Mouse (Mus musculus): ENCODE measurements at regions not wholly inside any gene's neighbourhood (a gene's known extent, or its start where the extent isn't known, plus 50 kb on each side); places are given as distances from the start of the nearest gene placed in this dataset.

DNA sequence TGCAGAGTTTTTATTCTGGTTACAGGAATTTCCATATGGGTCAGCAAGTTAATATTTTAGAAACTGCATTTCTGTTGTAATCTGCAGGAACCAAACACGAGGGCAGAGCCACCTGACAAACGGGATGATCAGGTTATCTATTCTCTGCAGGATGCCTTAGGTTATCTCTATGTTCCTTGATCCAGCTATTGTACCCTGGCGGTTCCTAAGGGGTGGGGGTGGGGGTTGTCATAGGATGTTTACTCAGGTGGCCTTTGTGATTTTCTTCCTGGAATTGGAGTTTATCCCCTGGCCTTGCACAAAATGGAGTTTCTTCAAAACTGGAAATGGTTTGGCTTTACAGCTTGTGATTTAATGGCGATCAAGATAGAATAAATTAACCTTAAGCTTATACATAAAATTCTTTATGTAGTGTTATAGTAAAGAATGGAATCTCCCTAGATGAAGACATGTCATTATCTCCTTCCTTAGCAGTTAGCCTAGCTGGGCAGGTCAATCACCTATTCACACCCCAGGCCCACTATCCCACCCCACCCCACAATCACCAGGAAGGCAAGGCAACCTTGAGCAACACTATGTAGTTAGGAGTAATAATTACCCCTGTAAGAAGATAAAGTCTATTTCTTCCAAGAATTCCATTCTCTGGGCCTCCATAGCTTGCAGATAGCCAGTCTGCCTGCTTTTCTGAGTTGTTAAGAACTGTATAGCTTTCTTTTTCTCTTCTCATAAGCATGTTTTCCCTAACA, 192.3 kb upstream of the B430218F22Rik start:
- WGBS = 82% methylated on average over 4 of the region's 4 CpGs
- no peak for TF ChIP-seq POLR2A (IDR thresholded peaks at IDR 0.05; ENCODE audit: control insufficient read depth, extremely low read depth, insufficient read depth, low read length, poor library complexity)
- H3K4me3 ChIP-seq (ENCODE audit: control insufficient read depth, insufficient read depth, low read length) = no peak overlapping the region
- H3K27ac ChIP-seq (ENCODE audit: control insufficient read depth, insufficient read depth, low read length) = no peak overlapping the region
- no peaks in the 10 kb centered on the region for H3K27me3 ChIP-seq (ENCODE audit: control insufficient read depth, insufficient read depth, low read length)
- no peaks in the 10 kb centered on the region for H3K36me3 ChIP-seq (ENCODE audit: control insufficient read depth, insufficient read depth, low read length)
- no peak for DNase-seq
- no peaks in the 10 kb centered on the region for H3K4me1 ChIP-seq (replicated peaks; ENCODE audit: control insufficient read depth, insufficient read depth, low read length)

DNA sequence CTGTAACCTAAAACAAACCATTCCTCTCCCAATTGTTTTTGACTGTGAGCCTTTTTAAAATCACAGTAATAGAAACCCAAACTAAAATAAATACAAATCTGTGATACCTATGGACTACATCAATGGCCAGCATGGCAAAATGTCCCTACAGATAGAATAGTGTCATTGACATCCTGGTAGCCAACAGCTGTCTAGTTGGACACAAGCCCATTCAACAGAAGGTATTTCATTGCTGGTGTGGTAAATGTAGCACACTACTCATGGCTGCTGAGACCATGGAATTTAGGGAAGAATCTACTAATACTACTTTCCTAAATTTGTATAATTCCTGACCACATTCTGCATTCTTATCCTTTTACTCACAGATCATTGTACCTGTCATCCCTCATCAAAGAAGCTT, 178.3 kb upstream of the B430218F22Rik start:
- no peak overlapping the region for H3K27ac ChIP-seq (ENCODE audit: control insufficient read depth, insufficient read depth, low read length)
- H3K36me3 ChIP-seq (ENCODE audit: control insufficient read depth, insufficient read depth, low read length) = no peaks in the 10 kb centered on the region
- H3K4me3 ChIP-seq (ENCODE audit: control insufficient read depth, insufficient read depth, low read length) = no peak overlapping the region
- no peaks in the 10 kb centered on the region for H3K4me1 ChIP-seq (replicated peaks; ENCODE audit: control insufficient read depth, insufficient read depth, low read length)
- no peaks in the 10 kb centered on the region for H3K27me3 ChIP-seq (ENCODE audit: control insufficient read depth, insufficient read depth, low read length)
- no peak for TF ChIP-seq CTCF (IDR thresholded peaks at IDR 0.05; ENCODE audit: borderline replicate concordance, control insufficient read depth, extremely low read depth, insufficient read depth, low read length, poor library complexity)
- no peak for DNase-seq

DNA sequence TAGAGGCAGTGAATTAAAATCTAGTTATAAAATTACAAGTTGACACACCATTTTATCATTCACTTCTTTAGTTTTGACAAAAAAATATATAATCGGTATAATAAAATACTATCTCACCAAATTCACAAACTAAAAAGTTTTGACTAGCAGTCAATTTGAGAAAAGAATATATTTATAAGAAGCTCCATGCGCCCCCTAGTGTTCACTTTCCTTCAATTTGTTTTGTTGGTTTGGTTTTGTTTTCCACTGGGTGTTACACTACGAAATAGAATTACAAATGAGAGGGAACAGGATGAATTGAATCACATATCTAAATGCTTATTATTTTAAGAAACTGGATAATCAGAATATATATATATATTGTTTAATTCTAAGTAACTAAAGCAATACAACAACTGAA, 159.1 kb upstream of the B430218F22Rik start:
- TF ChIP-seq CTCF (IDR thresholded peaks at IDR 0.05; ENCODE audit: borderline replicate concordance, control insufficient read depth, extremely low read depth, insufficient read depth, low read length, poor library complexity) (no peak), POLR2A (IDR thresholded peaks at IDR 0.05; ENCODE audit: control insufficient read depth, extremely low read depth, insufficient read depth, low read length, poor library complexity) (no peak)

DNA sequence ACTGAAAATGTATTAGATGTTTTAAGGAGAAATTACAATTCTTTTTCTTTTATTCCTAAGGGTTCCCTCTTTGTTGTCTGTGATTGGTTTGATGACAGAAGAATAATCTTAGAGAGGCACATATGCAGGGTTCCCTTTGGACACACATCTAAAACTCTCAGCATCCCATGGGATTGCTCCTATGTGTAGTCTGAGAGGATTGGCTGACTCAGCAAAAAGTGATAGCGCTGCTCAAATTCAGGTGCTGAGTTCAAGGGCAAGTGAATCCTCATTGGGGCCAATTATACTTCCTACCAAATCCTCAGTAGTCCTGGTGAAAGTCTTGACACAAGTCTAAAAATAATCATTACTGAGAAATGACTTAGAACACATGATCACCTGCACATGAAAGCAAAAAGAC, 148.5 kb upstream of the B430218F22Rik start:
- Histone ChIP-seq H3K4me1 (replicated peaks; ENCODE audit: control insufficient read depth, insufficient read depth, low read length) (no peaks in the 10 kb centered on the region), H3K36me3 (ENCODE audit: control insufficient read depth, insufficient read depth, low read length) (no peaks in the 10 kb centered on the region), H3K4me3 (ENCODE audit: control insufficient read depth, insufficient read depth, low read length) (no peak overlapping the region), H3K27me3 (ENCODE audit: control insufficient read depth, insufficient read depth, low read length) (no peaks in the 10 kb centered on the region), H3K27ac (ENCODE audit: control insufficient read depth, insufficient read depth, low read length) (no peak overlapping the region)
- DNase-seq = no peak
- TF ChIP-seq POLR2A (IDR thresholded peaks at IDR 0.05; ENCODE audit: control insufficient read depth, extremely low read depth, insufficient read depth, low read length, poor library complexity) (no peak), CTCF (IDR thresholded peaks at IDR 0.05; ENCODE audit: borderline replicate concordance, control insufficient read depth, extremely low read depth, insufficient read depth, low read length, poor library complexity) (no peak)
- 93% methylated on average over 1 of the region's 1 CpGs for WGBS

More for the DNA sequence above, 159.1 kb upstream of the B430218F22Rik start:
- H3K36me3 ChIP-seq (ENCODE audit: control insufficient read depth, insufficient read depth, low read length) = no peaks in the 10 kb centered on the region
- H3K27me3 ChIP-seq (ENCODE audit: control insufficient read depth, insufficient read depth, low read length) = no peaks in the 10 kb centered on the region
- H3K27ac ChIP-seq (ENCODE audit: control insufficient read depth, insufficient read depth, low read length) = no peak overlapping the region
- peak; percentile 1 for DNase-seq
- H3K4me3 ChIP-seq (ENCODE audit: control insufficient read depth, insufficient read depth, low read length) = no peak overlapping the region
- no peaks in the 10 kb centered on the region for H3K4me1 ChIP-seq (replicated peaks; ENCODE audit: control insufficient read depth, insufficient read depth, low read length)
- WGBS = 23% methylated on average over 3 of the region's 3 CpGs

DNA sequence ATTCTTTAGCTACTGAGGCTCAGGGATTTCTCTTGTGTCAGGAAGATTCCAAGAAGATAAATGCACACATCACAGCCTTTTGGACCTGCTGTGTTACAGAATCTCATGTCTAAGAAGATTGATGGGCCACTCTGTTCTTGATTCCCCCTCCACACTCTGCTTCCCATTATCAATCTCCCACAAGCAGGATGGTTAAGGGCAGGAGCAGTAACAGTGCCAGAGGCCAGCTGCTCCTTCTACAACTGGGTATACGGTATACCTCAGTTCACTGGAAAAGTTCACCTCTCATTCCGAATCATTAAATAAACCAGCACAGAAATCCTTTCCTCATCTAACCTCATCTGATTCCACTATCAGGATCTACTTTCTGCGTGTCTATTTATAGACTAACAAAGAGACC, 141.8 kb upstream of the B430218F22Rik start:
- no peak for TF ChIP-seq POLR2A (IDR thresholded peaks at IDR 0.05; ENCODE audit: control insufficient read depth, extremely low read depth, insufficient read depth, low read length, poor library complexity)
- TF ChIP-seq CTCF (IDR thresholded peaks at IDR 0.05; ENCODE audit: borderline replicate concordance, control insufficient read depth, extremely low read depth, insufficient read depth, low read length, poor library complexity) = no peak
- Histone ChIP-seq H3K36me3 (ENCODE audit: control insufficient read depth, insufficient read depth, low read length) (no peaks in the 10 kb centered on the region), H3K4me1 (replicated peaks; ENCODE audit: control insufficient read depth, insufficient read depth, low read length) (no peaks in the 10 kb centered on the region), H3K27me3 (ENCODE audit: control insufficient read depth, insufficient read depth, low read length) (no peaks in the 10 kb centered on the region), H3K4me3 (ENCODE audit: control insufficient read depth, insufficient read depth, low read length) (no peak overlapping the region), H3K27ac (ENCODE audit: control insufficient read depth, insufficient read depth, low read length) (no peak overlapping the region)
- no peak for DNase-seq
- 94% methylated on average over 3 of the region's 3 CpGs for WGBS

DNA sequence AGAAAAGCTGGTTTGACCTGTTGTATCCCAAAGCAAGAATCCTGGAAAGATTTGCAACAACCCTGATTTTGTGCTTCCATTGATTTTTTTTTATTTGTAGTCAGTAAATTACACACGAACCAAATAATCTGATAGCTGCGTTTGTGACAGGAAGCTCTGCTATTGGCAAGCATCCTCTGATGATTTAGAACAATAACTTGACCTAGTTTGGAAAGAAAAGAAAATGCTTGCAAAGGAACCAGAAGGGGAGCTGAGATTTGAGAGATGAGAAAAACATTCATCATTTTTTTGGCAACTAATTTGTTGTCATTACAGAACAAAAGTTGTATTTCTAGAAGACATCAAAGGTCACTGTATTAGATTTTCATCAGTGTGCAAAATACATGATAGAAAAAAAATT, 140.9 kb upstream of the B430218F22Rik start:
- DNase-seq = no peak
- no peaks in the 10 kb centered on the region for H3K27me3 ChIP-seq (ENCODE audit: control insufficient read depth, insufficient read depth, low read length)
- no peak overlapping the region for H3K4me3 ChIP-seq (ENCODE audit: control insufficient read depth, insufficient read depth, low read length)
- H3K36me3 ChIP-seq (ENCODE audit: control insufficient read depth, insufficient read depth, low read length) = no peaks in the 10 kb centered on the region
- WGBS = 38% methylated on average over 2 of the region's 2 CpGs
- H3K4me1 ChIP-seq (replicated peaks; ENCODE audit: control insufficient read depth, insufficient read depth, low read length) = no peaks in the 10 kb centered on the region
- no peak for TF ChIP-seq POLR2A (IDR thresholded peaks at IDR 0.05; ENCODE audit: control insufficient read depth, extremely low read depth, insufficient read depth, low read length, poor library complexity)
- no peak for TF ChIP-seq CTCF (IDR thresholded peaks at IDR 0.05; ENCODE audit: borderline replicate concordance, control insufficient read depth, extremely low read depth, insufficient read depth, low read length, poor library complexity)
- H3K27ac ChIP-seq (ENCODE audit: control insufficient read depth, insufficient read depth, low read length) = no peak overlapping the region

DNA sequence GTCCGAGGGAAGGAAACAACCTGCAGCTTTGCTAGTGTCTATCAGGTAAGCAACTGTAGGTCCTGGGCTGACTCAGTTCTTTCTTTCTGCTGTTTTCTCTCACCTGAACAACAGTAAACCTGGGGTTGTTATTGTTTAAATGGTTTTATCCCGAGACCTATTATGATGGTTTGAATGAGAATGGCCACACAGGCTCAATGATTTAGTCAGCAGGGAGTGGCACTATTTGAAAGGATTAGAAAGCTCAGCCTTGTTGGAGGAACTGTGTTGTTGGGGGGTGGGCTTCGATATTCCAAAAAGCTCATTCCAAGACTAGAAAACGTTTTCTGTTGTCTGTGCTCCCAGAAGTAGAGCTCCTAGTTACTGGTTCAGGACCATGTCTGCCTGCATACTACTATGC, 126.8 kb upstream of the B430218F22Rik start:
- no peak for DNase-seq
- H3K4me3 ChIP-seq (ENCODE audit: control insufficient read depth, insufficient read depth, low read length) = no peak overlapping the region
- no peaks in the 10 kb centered on the region for H3K4me1 ChIP-seq (replicated peaks; ENCODE audit: control insufficient read depth, insufficient read depth, low read length)
- no peak overlapping the region for H3K27ac ChIP-seq (ENCODE audit: control insufficient read depth, insufficient read depth, low read length)
- H3K36me3 ChIP-seq (ENCODE audit: control insufficient read depth, insufficient read depth, low read length) = no peaks in the 10 kb centered on the region
- H3K27me3 ChIP-seq (ENCODE audit: control insufficient read depth, insufficient read depth, low read length) = no peaks in the 10 kb centered on the region
- WGBS = 70% methylated on average over 4 of the region's 4 CpGs
- TF ChIP-seq POLR2A (IDR thresholded peaks at IDR 0.05; ENCODE audit: control insufficient read depth, extremely low read depth, insufficient read depth, low read length, poor library complexity) (no peak), CTCF (IDR thresholded peaks at IDR 0.05; ENCODE audit: borderline replicate concordance, control insufficient read depth, extremely low read depth, insufficient read depth, low read length, poor library complexity) (no peak)
